Mouse (Mus musculus) testis, adult 2 months (tissue): ENCODE data around the gene Rpap2.

Experiments
- CTCF ChIP-seq: fragments of 200-500 bp; IDR thresholded peaks from 2 replicates; pipeline ENCODE4 v1.5.1; 2012; ENCODE audit warnings: low read depth, mild to moderate bottlenecking, inconsistent platforms, low read length, moderate library complexity; ENCODE audit not compliant: control insufficient read depth, insufficient read depth, insufficient replicate concordance
- POLR2A ChIP-seq: fragments of 200-500 bp; IDR thresholded peaks from 2 replicates; pipeline ENCODE4 v1.6.1; 2012; ENCODE audit warnings: low read depth, mild to moderate bottlenecking, inconsistent platforms, low read length, moderate library complexity; ENCODE audit not compliant: control insufficient read depth

DNA sequence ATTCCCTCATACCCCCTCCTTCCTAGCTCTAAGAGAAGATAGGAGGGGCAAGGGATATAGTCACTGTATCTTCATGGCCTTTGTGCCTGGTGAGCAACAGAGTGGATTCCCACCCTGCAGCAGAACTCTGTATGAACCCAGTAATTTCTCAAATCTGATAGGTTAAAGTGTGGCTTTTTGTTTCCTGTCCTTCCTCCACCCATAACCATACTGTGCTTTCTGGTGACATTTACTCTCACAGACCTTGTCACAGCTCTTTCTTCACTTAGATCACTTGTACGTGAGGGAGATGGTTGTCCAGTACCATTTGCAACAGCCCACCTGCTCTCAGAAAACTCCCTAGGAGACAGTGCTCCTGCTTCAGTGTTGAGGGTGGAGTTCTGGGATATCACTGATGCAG lies 53.3 kb downstream of the Rpap2 start:
- TF ChIP-seq CTCF, result no peak
- no peak for TF ChIP-seq POLR2A
